Mouse (Mus musculus) heart, postnatal 0 days (tissue): ENCODE data around the gene Pakap.

ENCODE experiments used
- CTCF ChIP-seq: IDR thresholded peaks from 2 replicates; pipeline ENCODE4 v1.5.1; 2016; ENCODE audit warnings: antibody characterized with exemption, control low read depth, low read depth
- EP300 ChIP-seq: IDR thresholded peaks from 2 replicates; pipeline ENCODE4 v1.6.1; 2016; ENCODE audit warnings: antibody characterized with exemption, low read depth

DNA sequence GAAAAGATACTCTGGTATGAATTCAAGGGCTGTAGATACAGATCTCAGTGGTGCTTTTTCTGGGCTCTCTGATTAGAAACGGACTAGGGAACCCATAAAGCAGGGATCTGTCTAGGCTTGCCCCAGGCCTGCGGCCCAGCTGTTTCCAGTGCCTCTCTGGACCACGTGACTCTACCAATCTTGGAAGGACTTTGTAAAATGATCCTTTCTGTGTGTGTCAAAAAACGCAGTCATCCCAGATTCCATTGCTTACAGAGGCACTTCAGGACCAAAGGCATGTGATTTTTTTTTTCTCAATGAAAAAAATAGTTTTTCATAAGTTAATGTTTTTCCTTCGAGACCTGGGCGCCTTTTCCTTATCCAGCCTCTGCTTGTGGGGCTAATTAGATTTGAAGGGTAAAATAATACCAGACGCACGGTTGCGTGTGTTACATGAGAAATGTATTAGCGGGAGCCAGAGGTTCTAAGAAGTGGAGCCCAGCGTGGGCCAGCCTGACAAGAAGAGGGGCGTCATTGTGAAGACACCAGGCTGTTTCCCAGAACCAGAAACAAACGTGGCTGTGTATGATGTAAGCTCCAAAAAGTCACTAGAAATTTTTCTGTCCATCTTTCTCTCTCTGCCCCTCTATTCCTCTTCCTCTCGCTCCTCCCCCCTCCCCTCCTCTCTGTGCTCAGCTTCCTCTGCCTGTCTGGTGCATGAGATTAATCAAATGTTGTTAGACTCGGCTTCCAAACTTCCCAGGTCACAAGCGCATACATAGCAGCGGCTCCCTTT, 43.5 kb downstream of the Pakap start:
- TF ChIP-seq CTCF (no peak), EP300 (no peak)
